Mouse (Mus musculus) testis, adult 2 months (tissue): ENCODE data around the gene Abcb5.

ENCODE experiments used
- CTCF ChIP-seq: fragments of 200-500 bp; IDR thresholded peaks from 2 replicates; pipeline ENCODE4 v1.5.1; 2012; ENCODE audit warnings: low read depth, mild to moderate bottlenecking, inconsistent platforms, low read length, moderate library complexity; ENCODE audit not compliant: control insufficient read depth, insufficient read depth, insufficient replicate concordance
- POLR2A ChIP-seq: fragments of 200-500 bp; IDR thresholded peaks from 2 replicates; pipeline ENCODE4 v1.6.1; 2012; ENCODE audit warnings: low read depth, mild to moderate bottlenecking, inconsistent platforms, low read length, moderate library complexity; ENCODE audit not compliant: control insufficient read depth

DNA sequence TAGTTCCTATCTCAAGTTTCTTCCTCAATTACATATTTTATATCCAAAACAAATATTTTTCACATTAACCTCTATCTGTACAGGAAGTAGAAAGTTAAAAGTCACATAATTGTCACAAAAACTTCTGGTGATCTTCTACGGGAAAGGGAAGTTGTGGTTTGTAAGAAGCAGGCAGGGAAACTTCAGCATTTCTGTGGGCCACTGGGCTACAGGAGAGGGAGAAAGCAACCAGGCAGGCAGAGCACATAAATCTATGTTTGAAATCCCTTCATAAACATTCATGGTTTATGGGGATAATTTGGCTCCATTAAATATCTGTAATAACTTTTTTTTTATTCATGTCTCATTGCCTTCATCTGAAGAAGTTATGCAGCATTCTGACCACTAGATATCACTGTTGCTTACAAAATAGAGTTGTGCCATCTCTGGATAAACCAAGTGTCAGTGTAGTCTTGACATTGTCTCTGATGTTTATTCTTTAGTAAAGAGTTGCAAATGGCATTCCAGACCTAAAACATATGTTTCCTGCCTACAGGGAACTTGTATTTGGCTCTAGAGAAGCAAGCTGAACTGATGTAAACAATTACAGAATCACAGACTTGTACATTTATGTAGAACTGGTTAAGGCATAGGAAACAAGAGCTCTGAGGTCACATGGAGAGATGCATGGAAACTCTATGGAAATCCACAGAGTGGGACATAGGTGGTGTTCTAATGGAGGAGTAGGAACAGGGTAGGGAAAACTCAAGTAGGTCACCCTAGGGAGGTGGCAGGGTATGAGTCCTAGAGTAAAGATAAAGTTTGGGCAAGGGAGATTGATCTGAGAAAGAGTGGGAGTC is 28.3 kb upstream of the Abcb5 start:
- TF ChIP-seq POLR2A (no peak), CTCF (no peak)
